Mouse (Mus musculus): ENCODE data around the gene Creb5. TPM values are rescaled to one million over a fixed set of nuclear protein-coding genes. Genes with fewer than 3 reads are reported as not detected.

Gene Creb5
- polyA plus RNA-seq, 1 experiment from 2014 or later: 3.9 TPM

DNA sequence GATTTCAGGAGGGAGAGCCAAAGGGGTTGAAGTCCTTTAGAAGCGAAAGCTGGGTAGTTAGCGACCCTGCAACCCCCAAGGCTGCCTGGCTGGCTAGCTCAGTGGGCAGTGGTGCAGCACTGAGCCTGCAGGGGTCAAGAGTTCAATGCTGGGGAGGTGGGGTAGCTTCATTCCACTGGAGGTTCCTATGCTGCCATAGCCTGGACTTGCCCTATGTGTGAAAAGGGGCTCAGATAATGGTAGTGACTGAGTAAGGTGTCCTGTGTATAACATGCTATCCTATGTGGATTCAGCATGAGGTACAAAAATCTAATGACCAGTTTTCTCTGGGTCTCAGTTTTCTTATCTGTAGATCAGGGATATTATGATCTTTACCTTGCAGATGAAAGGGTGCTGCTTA lies 182.6 kb downstream of the Creb5 start:
- 90% methylated on average over 2 of the region's 2 CpGs for WGBS
- Histone ChIP-seq H3K4me2 (no peak overlapping the region), H3K27ac (replicated peaks) (no peak overlapping the region), H3K4me1 (replicated peaks) (no peaks in the 10 kb centered on the region), H3K36me3 (no peaks in the 10 kb centered on the region), H3K27me3 (no peaks in the 10 kb centered on the region), H3K9me3 (no peaks in the 10 kb centered on the region), H3K9ac (no peak overlapping the region), H3K4me3 (no peak overlapping the region)
- no peak for ATAC-seq (ENCODE audit: low FRiP score, low read depth)

DNA sequence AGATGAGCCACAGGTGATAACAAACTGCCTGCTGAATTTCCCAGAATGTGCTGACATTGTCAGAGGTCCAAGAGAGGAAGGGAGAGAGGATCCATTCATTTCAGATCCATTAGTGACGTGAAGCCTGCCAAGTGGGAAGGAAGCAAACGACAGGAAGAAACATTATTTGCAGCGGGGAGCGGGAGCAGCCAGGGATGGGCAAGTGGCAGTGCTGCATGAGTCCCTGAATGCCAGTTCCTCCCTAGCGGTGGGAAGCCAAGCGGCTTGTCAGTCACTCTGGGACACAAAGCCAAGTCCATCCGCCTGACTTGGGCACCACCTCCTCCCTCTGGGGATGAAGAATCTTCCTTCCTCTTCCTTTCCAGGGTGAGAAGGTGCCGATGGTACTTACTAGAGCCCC lies 183.5 kb downstream of the Creb5 start:
- no peak overlapping the region for H3K4me2 ChIP-seq
- H3K4me3 ChIP-seq: no peak overlapping the region
- ATAC-seq (ENCODE audit: low FRiP score, low read depth): no peak
- WGBS: 44% methylated on average over 8 of the region's 8 CpGs
- no peak overlapping the region for H3K27ac ChIP-seq (replicated peaks)
- no peaks in the 10 kb centered on the region for H3K36me3 ChIP-seq
- H3K27me3 ChIP-seq: no peaks in the 10 kb centered on the region
- H3K9ac ChIP-seq: no peak overlapping the region
- H3K4me1 ChIP-seq (replicated peaks): no peaks in the 10 kb centered on the region
- no peaks in the 10 kb centered on the region for H3K9me3 ChIP-seq

DNA sequence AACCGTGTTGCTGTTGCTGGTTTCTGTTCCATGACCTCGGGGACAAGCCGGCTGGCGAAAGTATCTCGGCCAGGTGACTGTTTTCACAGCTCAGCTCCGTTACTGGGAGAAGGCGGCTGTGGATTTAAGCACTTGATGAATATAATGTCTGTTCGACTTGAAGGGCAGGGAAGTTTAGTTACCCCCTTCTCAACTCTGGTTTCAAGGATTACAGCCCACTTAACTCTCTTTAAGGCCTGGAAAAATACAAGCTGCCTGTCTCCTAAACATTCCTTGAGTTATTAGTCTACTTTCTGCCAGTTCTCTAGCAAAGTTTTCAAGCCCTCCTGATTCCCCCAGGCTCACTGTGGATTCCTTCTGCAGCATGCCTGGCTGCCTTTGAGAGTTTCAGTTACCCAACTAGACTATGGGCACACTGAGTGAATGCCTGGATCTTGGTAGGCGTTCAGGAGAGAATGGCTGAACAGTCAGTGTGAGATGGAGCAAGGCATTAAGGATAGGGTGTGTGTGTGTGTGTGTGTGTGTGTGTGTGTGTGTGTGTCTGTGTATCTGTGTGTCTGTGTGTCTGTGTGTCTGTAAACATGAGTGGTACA lies 184.0 kb downstream of the Creb5 start:
- Histone ChIP-seq H3K9me3 (no peaks in the 10 kb centered on the region), H3K27me3 (no peaks in the 10 kb centered on the region), H3K4me1 (replicated peaks) (no peaks in the 10 kb centered on the region), H3K36me3 (no peaks in the 10 kb centered on the region), H3K4me2 (no peak overlapping the region), H3K27ac (replicated peaks) (no peak overlapping the region), H3K9ac (no peak overlapping the region), H3K4me3 (no peak overlapping the region)
- no peak for ATAC-seq (ENCODE audit: low FRiP score, low read depth)
- 82% methylated on average over 9 of the region's 9 CpGs for WGBS

DNA sequence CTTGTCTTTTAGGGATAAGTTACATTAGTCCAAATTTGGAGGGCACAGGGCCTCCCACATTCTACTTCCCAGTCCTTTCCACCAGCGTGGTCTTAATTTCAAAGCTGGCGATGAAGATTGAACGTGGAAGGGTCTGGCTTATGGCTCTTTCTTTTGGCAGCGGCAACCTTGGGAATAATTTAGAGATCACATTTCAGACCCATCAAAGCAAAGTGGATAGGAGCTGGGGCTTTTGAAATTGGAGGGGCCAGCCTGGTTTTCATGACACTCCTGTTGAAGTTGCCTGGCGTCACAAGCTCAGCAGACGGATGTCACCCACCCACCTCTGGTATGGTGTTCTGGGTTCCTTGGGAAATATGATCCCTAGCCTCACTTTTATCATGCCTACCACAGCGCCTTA lies 185.7 kb downstream of the Creb5 start:
- no peaks in the 10 kb centered on the region for H3K9me3 ChIP-seq
- H3K9ac ChIP-seq: no peak overlapping the region
- no peaks in the 10 kb centered on the region for H3K27me3 ChIP-seq
- 85% methylated on average over 7 of the region's 7 CpGs for WGBS
- H3K27ac ChIP-seq (replicated peaks): no peak overlapping the region
- H3K4me2 ChIP-seq: no peak overlapping the region
- no peaks in the 10 kb centered on the region for H3K36me3 ChIP-seq
- ATAC-seq (ENCODE audit: low FRiP score, low read depth): no peak
- no peaks in the 10 kb centered on the region for H3K4me1 ChIP-seq (replicated peaks)
- no peak overlapping the region for H3K4me3 ChIP-seq

DNA sequence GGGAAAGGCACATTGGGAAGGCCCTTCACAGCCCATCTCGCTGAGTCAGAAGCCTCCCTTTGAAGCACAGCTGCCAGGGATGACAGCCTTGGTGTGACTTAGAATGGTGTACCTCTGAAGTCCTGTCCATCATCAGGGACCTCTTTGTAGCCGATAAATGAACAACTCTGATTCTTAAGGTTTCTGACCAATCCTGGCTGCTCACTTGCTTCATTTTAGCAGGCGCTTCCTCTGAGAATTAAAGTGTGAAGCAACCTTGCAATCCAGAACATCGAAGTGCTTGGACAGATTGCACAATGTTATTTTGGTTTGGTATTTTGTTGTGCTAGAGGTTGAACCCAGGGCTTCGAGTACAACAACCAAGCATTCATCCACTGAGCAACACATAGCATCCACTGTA lies 190.4 kb downstream of the Creb5 start:
- no peak overlapping the region for H3K27ac ChIP-seq (replicated peaks)
- no peaks in the 10 kb centered on the region for H3K27me3 ChIP-seq
- no peaks in the 10 kb centered on the region for H3K9me3 ChIP-seq
- no peak overlapping the region for H3K4me2 ChIP-seq
- no peak overlapping the region for H3K4me3 ChIP-seq
- H3K4me1 ChIP-seq (replicated peaks): no peaks in the 10 kb centered on the region
- WGBS: 91% methylated on average over 5 of the region's 5 CpGs
- H3K36me3 ChIP-seq: no peaks in the 10 kb centered on the region
- no peak overlapping the region for H3K9ac ChIP-seq
- ATAC-seq (ENCODE audit: low FRiP score, low read depth): no peak

DNA sequence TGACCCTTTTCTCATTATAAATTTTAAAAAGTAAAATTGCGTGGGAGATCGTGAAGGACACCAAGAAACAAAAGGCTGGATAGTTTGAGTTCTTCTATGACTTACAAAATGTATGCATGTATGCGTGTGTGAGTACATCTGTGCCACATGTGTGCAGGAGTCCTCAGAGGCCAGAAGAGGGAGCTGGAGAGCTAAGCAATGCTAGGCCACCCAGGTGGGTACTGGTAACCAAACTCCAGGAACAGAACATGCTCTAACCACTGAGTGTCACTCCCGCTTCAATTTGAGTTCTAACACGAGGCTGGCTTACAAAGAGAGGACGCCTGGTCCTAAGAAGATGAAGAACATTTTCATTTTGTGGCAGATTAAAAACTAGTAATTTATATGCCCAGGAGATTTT lies 203.8 kb downstream of the Creb5 start:
- ATAC-seq (ENCODE audit: low FRiP score, low read depth): no peak
- Histone ChIP-seq H3K27me3 (no peaks in the 10 kb centered on the region), H3K4me2 (no peak overlapping the region), H3K9ac (no peak overlapping the region), H3K9me3 (no peaks in the 10 kb centered on the region), H3K4me3 (no peak overlapping the region), H3K36me3 (no peaks in the 10 kb centered on the region), H3K27ac (replicated peaks) (no peak overlapping the region), H3K4me1 (replicated peaks) (no peaks in the 10 kb centered on the region)
- 94% methylated on average over 6 of the region's 6 CpGs for WGBS

DNA sequence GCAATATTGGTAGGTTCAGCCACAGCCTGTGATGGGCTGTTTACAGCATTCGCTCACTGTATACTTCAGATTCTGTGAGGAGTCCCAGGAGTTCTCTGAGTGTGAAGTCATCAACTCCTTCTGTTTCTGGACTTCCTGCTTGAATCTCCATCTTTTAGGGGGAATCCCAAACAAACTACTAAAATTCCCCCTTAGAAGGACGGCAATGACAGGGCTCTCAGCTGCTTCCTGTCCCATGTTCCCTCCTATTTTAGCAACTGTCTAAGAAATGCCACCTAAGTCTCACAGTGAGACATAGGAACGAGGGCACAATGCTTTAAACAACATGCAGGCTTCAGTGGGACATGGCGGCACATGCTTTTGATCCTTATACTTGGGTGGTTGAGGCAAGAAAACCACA lies 204.3 kb downstream of the Creb5 start:
- H3K9ac ChIP-seq: no peak overlapping the region
- H3K27me3 ChIP-seq: no peaks in the 10 kb centered on the region
- no peak overlapping the region for H3K27ac ChIP-seq (replicated peaks)
- WGBS: 89% methylated on average over 4 of the region's 4 CpGs
- ATAC-seq (ENCODE audit: low FRiP score, low read depth): no peak
- H3K4me3 ChIP-seq: no peak overlapping the region
- H3K9me3 ChIP-seq: no peaks in the 10 kb centered on the region
- H3K4me1 ChIP-seq (replicated peaks): no peaks in the 10 kb centered on the region
- no peak overlapping the region for H3K4me2 ChIP-seq
- no peaks in the 10 kb centered on the region for H3K36me3 ChIP-seq

DNA sequence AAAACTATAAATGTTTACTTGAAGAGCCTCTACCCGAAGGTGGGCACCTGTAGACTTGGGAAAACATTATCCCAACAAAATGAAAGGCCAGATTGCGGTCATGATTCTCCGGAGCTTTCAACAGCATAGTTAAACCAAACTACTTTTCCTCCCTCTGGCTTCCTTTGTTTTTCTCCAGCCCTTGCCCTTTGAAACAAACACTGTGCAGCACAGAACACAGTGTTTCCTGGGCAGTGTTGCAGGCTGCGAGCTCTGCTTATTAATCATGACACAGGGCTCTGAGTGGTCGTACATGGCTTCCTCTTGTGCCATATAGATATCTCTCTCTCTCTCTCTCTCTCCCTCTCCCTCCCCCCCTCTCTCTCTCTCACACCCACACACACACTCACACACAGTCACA lies 206.8 kb downstream of the Creb5 start:
- WGBS: 57% methylated on average over 5 of the region's 5 CpGs
- no peaks in the 10 kb centered on the region for H3K4me1 ChIP-seq (replicated peaks)
- no peaks in the 10 kb centered on the region for H3K36me3 ChIP-seq
- no peak overlapping the region for H3K27ac ChIP-seq (replicated peaks)
- no peak overlapping the region for H3K4me2 ChIP-seq
- H3K27me3 ChIP-seq: no peaks in the 10 kb centered on the region
- H3K4me3 ChIP-seq: no peak overlapping the region
- no peak overlapping the region for H3K9ac ChIP-seq
- H3K9me3 ChIP-seq: no peaks in the 10 kb centered on the region
- ATAC-seq (ENCODE audit: low FRiP score, low read depth): no peak

DNA sequence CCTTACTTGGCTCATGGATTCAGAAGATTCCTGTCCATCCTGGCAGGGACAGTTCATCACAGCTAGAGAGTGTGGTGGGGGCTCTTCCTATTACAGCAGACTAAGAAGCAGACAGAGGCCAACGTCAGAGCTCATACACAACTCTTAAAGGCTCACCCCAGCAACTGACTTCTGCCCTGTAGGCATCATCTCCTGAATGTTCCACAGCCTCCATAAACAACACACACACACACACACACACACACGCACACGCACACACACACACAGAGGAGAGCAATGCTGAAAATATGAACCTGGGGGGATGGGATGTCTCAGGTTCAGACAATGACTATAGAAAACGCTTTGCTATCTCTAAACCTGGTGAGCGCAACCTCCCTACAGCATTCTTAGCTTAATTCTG lies 208.6 kb downstream of the Creb5 start:
- Histone ChIP-seq H3K4me3 (no peak overlapping the region), H3K27me3 (no peaks in the 10 kb centered on the region), H3K4me2 (no peak overlapping the region), H3K9me3 (no peaks in the 10 kb centered on the region), H3K36me3 (no peaks in the 10 kb centered on the region), H3K4me1 (replicated peaks) (no peaks in the 10 kb centered on the region), H3K27ac (replicated peaks) (no peak overlapping the region), H3K9ac (no peak overlapping the region)
- 82% methylated on average over 5 of the region's 5 CpGs for WGBS
- ATAC-seq (ENCODE audit: low FRiP score, low read depth): no peak

DNA sequence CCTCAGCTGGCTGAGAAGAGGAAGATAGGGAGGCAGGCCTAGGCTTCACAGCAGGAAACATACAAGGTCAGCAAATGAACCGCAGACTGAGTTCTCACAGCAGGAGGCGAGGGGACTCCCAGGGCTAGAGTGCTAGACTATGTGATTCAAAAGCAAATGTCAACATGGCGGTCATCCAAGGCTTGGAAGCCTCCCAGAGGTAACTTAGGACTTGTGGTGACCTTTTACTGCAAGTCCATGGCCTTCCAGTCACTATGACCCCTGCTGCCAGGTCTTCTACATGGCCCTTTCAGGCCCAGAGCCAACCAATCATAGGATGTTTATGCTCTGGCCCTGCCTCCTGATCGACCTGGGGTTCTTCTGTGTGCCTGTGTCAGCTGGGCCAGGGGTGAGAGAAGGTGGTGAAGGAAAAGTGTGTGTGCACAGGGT lies 209.3 kb downstream of the Creb5 start:
- Histone ChIP-seq H3K4me3 (no peak overlapping the region), H3K27me3 (no peaks in the 10 kb centered on the region), H3K4me2 (no peak overlapping the region), H3K9me3 (no peaks in the 10 kb centered on the region), H3K9ac (no peak overlapping the region), H3K36me3 (no peaks in the 10 kb centered on the region), H3K4me1 (replicated peaks) (no peaks in the 10 kb centered on the region), H3K27ac (replicated peaks) (no peak overlapping the region)
- WGBS: 67% methylated on average over 4 of the region's 4 CpGs
- ATAC-seq (ENCODE audit: low FRiP score, low read depth): no peak

DNA sequence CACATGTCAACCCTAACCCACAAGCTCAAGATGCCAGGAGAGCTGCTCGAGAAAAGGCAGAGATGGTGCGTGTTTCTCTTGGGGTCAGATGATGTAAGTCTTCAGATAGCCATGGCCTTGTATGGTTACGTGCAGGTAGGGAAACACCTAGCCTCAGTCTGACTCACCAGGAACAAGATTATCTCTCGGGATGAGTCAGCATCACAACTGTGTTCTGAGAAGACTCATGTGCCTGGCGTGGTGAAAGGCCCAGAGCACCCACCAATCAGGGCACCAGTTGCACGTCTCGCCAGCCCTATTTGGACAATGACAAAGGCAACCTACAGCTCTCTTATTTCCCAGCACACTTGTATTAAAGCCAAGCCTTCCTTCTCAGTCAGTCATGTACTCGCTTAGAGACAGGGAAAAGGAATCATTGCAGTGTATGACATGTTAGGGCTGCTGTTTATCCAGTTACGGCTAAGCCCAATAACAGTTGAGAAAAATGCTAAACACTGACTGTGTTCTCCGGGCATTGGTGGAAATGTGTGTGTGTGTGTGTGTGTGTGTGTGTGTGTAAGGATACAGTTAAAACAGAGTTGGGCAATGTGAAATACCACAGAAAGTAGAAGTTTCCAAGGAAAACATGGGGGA lies 210.9 kb downstream of the Creb5 start:
- H3K27ac ChIP-seq (replicated peaks): no peak overlapping the region
- H3K4me3 ChIP-seq: no peak overlapping the region
- no peaks in the 10 kb centered on the region for H3K4me1 ChIP-seq (replicated peaks)
- no peak for ATAC-seq (ENCODE audit: low FRiP score, low read depth)
- 90% methylated on average over 10 of the region's 10 CpGs for WGBS
- H3K9ac ChIP-seq: no peak overlapping the region
- no peak overlapping the region for H3K4me2 ChIP-seq
- H3K27me3 ChIP-seq: no peaks in the 10 kb centered on the region
- H3K36me3 ChIP-seq: no peaks in the 10 kb centered on the region
- H3K9me3 ChIP-seq: no peaks in the 10 kb centered on the region

DNA sequence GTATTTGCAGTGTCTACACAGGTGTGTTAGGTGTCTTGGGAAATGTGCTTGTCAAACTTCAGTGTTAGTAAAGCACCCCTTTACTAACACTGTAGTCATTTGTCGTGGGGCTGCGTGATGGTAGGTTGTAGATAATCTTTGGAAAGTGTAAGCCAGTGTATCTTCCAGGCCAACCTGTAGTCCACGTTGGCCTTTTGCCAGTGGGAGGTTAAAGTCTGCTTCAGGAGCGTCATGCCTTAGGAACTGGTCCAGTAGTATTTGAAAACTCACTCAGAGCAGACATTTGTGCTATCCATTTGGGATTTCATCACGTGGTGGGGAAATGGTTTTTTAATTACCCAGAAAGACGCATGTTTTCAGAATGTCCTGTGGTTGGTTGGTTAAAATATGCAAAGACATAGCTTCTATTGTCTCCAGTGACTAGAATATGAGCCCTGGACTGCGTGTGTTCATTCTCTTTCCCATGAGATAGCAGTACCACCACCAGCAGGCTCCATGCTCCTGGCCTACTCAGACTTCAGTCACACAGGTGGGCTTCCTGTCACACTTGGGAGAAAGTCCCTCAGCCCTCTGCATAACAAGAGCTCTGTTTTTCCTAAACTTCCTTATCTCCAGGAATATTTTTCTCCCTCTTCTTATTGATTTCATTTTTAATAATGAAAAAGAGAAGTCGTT lies 212.7 kb downstream of the Creb5 start:
- H3K4me2 ChIP-seq: no peak overlapping the region
- no peaks in the 10 kb centered on the region for H3K27me3 ChIP-seq
- WGBS: 73% methylated on average over 8 of the region's 8 CpGs
- no peak overlapping the region for H3K27ac ChIP-seq (replicated peaks)
- H3K36me3 ChIP-seq: no peaks in the 10 kb centered on the region
- H3K4me1 ChIP-seq (replicated peaks): no peaks in the 10 kb centered on the region
- H3K9ac ChIP-seq: no peak overlapping the region
- ATAC-seq (ENCODE audit: low FRiP score, low read depth): no peak
- no peak overlapping the region for H3K4me3 ChIP-seq
- H3K9me3 ChIP-seq: no peaks in the 10 kb centered on the region

Measured in hindbrain, embryonic 15.5 days (tissue).